Mouse (Mus musculus) ES-E14 (cell line): ENCODE measurements at regions not wholly inside any gene's neighbourhood (a gene's known extent, or its start where the extent isn't known, plus 50 kb on each side); places are given as distances from the start of the nearest gene placed in this dataset.

Source experiments
- DNase-seq: peaks from one replicate; pipeline ENCODE4 v3.0.0-alpha.2; 2013; ENCODE audit warnings: low read depth, low spot score
- H3K27ac ChIP-seq: 2 replicates; pipeline ENCODE4 v1.5.1; 2012; ENCODE audit warnings: low read depth, mild to moderate bottlenecking, low read length, moderate library complexity, mixed read lengths; ENCODE audit not compliant: poor library complexity, insufficient read depth, severe bottlenecking
- H3K36me3 ChIP-seq: 2 replicates; pipeline ENCODE4 v1.6.1; 2012; ENCODE audit warnings: mild to moderate bottlenecking, low read length, moderate library complexity, mixed read lengths; ENCODE audit not compliant: control insufficient read depth, poor library complexity, insufficient read depth, severe bottlenecking
- H3K4me1 ChIP-seq, 2 experiments: fragments of 150-350 bp in 1 of 2; sonication (generic) in 1 of 2; 2 replicates each; pipeline ENCODE4 v1.6.1; 2012; ENCODE audit warnings: low read length in 2 of 2, mild to moderate bottlenecking in 1 of 2, mixed read lengths in 1 of 2; ENCODE audit not compliant: control insufficient read depth in 2 of 2, insufficient read depth in 2 of 2, poor library complexity in 1 of 2
- H3K4me3 ChIP-seq, 2 experiments: fragments of 150-350 bp in 1 of 2; sonication (generic) in 1 of 2; 2 replicates each; pipeline ENCODE4 v1.5.1; 2012; ENCODE audit warnings: low read length in 2 of 2, low read depth in 1 of 2, mild to moderate bottlenecking in 1 of 2, mixed read lengths in 1 of 2; ENCODE audit not compliant: insufficient read depth in 1 of 2, poor library complexity in 1 of 2, severe bottlenecking in 1 of 2
- H3K9ac ChIP-seq: 2 replicates; pipeline ENCODE4 v1.6.1; 2012; ENCODE audit warnings: low read depth, mild to moderate bottlenecking, low read length, mixed read lengths; ENCODE audit not compliant: poor library complexity, insufficient read depth, severe bottlenecking
- H3K9me3 ChIP-seq: fragments of 150-350 bp; sonication (generic); 2 replicates; pipeline ENCODE4 v1.6.1; 2012; ENCODE audit warnings: low read depth, mild to moderate bottlenecking, low read length; ENCODE audit not compliant: control insufficient read depth, insufficient read depth
- CHD2 ChIP-seq: IDR thresholded peaks from 2 replicates; pipeline ENCODE4 v1.6.1; 2014; ENCODE audit warnings: mild to moderate bottlenecking, low read depth, low read length, inconsistent platforms
- HCFC1 ChIP-seq: IDR thresholded peaks from 2 replicates; pipeline ENCODE4 v1.6.1; 2012; ENCODE audit warnings: low read length, inconsistent platforms, borderline replicate concordance; ENCODE audit not compliant: insufficient read depth
- MAFK ChIP-seq: IDR thresholded peaks from 2 replicates; pipeline ENCODE4 v1.6.1; 2014; ENCODE audit warnings: mild to moderate bottlenecking, low read depth, low read length, inconsistent platforms; ENCODE audit not compliant: insufficient read depth
- ZC3H11A ChIP-seq: IDR thresholded peaks from 2 replicates; pipeline ENCODE4 v1.6.1; 2012; ENCODE audit warnings: low read depth, mild to moderate bottlenecking, inconsistent platforms, low read length, borderline replicate concordance
- ZNF384 ChIP-seq: IDR thresholded peaks from 2 replicates; pipeline ENCODE4 v1.6.1; 2012; ENCODE audit warnings: low read depth, low read length, inconsistent platforms
- in situ Hi-C, 2 experiments: fragments of 600-800 bp; cut with MboI; formaldehyde crosslinking; loops; one replicate each; pipeline ENCODE4 v1.15.1; 2025; ENCODE audit warnings: low sequenced_read_pairs in 2 of 2, inconsistent platforms in 1 of 2; ENCODE audit not compliant: unreplicated experiment in 2 of 2

- no peak overlapping the region for H3K9ac ChIP-seq
- no peak for DNase-seq
- no peaks in the 10 kb centered on the region for H3K36me3 ChIP-seq
- H3K4me1 ChIP-seq: no peaks in the 10 kb centered on the region
- no peak overlapping the region for H3K27ac ChIP-seq
- no peaks in the 10 kb centered on the region for H3K9me3 ChIP-seq
- H3K4me3 ChIP-seq: no peak overlapping the region
- no peak for TF ChIP-seq ZC3H11A
- no peak for TF ChIP-seq CHD2
- no peak for TF ChIP-seq ZNF384
- in situ Hi-C loops: no loop called here
Observed at GRCm38 (mm10) chr17:3869459-3870194, 173.6 kb upstream of the Nox3 start.

GRCm38 (mm10) chr17:3862384-3862783 lies 166.3 kb upstream of the Nox3 start:
- TF ChIP-seq ZNF384: no peak
- no peak for TF ChIP-seq CHD2
- TF ChIP-seq MAFK: no peak
- TF ChIP-seq HCFC1: no peak
- TF ChIP-seq ZC3H11A: peak; percentile 53
- Histone ChIP-seq H3K4me3 (no peak overlapping the region), H3K9ac (no peak overlapping the region), H3K4me1 (no peaks in the 10 kb centered on the region; a peak in 1 of 4 replicates), H3K27ac (no peak overlapping the region), H3K9me3 (no peaks in the 10 kb centered on the region), H3K36me3 (no peaks in the 10 kb centered on the region)
- DNase-seq: no peak
- in situ Hi-C loops: no loop called here

DNA sequence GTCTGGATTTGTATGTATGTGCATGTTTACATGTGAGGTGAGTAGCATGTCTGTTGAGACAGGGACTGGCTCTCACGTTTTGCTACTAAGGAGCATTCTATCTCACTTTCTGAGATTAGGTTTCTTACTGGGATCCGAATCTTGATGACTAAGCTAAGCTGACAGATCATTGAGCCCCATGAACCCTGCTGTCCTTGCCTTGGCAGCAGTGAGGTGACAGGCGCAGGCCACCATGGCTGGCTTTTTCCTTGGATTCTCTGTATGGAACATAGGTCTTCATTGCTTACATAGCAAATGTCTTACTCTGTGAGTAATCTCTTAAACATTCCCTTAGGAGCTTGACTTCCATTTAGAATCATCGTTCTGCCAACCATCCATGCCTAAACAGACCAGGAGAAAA lies 140.3 kb upstream of the Nox3 start:
- Histone ChIP-seq H3K9ac (no peak overlapping the region), H3K9me3 (no peaks in the 10 kb centered on the region), H3K27ac (no peak overlapping the region), H3K4me3 (no peak overlapping the region), H3K4me1 (no peaks in the 10 kb centered on the region), H3K36me3 (no peaks in the 10 kb centered on the region)
- TF ChIP-seq MAFK: no peak
- in situ Hi-C loops: no loop called here
- DNase-seq: no peak

DNA sequence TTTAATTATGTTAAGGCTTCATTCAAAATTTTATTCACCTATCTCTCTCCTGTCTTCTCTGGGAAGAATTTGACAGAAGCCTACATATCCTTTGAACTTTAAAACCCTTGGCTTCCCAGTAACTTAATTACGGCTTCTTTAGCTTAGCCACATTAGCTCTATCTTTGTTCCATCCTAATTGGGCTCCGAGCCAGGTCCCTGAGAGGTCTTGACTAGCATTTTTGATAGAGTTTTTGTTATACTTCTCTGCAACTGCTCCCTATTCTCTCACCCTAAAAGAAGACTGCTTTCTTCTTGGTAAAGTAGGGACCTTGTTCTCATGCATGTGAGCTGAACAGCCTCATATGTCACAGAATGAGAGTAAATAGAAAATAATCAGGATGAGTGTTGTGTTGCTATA lies 115.1 kb upstream of the Nox3 start:
- Histone ChIP-seq H3K4me1 (no peaks in the 10 kb centered on the region), H3K27ac (no peak overlapping the region), H3K9ac (no peak overlapping the region), H3K9me3 (no peaks in the 10 kb centered on the region), H3K4me3 (no peak overlapping the region), H3K36me3 (no peaks in the 10 kb centered on the region)
- in situ Hi-C loops: no loop called here
- TF ChIP-seq CHD2 (no peak), MAFK (no peak), HCFC1 (no peak), ZNF384 (no peak), ZC3H11A (no peak)
- no peak for DNase-seq

DNA sequence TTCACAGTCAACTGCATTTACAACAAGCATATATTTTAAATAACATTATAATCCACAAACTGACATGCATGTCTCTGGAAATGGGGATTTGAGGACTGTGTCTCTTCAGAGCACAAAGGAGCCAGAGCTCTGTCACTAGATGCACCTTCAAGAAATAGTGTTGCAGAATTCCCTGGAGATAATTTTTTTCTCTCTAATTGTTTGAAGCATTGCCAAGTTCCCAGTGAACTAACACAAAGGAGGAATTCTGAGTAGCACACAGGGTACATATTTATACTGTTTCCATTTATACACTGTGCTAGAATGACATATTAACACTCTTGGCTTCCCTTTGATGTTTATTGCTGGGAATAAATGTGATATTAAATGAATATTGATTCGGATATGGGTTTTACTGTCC lies 107.4 kb upstream of the Nox3 start:
- no peak for TF ChIP-seq CHD2
- H3K9ac ChIP-seq: no peak overlapping the region
- H3K27ac ChIP-seq: no peak overlapping the region
- in situ Hi-C loops: no loop called here
- H3K9me3 ChIP-seq: no peaks in the 10 kb centered on the region
- H3K36me3 ChIP-seq: no peaks in the 10 kb centered on the region
- DNase-seq: no peak
- no peaks in the 10 kb centered on the region for H3K4me1 ChIP-seq
- H3K4me3 ChIP-seq: no peak overlapping the region
